Comparison of ENCODE assay signal across 22 mouse cellular contexts in the genomic region with DNA sequence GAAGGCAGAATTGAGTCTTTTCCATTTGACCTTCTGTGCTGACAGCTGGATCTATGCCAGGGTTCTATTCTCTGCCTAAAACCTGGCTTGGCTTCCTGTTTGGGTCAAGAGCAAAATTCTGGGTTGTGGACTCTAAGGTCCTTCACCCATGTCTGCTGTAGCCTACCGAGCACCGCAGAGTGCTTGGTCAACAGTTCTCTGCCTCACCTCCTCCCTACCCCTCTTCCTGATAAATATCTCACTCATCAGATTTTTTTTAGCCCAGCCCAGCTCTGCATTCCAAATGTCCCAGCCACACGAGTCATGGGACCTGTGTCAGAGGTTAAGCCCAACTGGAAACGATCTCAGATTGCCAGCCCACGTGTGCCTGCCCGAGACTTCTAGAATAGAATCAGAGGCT. TPM values are rescaled to one million over a fixed set of nuclear protein-coding genes. Genes with fewer than 3 reads are reported as not detected.
DNase-seq lines count a peak whose midpoint lies in the region; ATAC-seq and TF ChIP-seq lines count a peak whose summit lies in the region.
"Had no signal": no experiment of that assay in that cellular context is flagged by ENCODE, and none has a peak within 500 bp of the region (broad histone marks: within the 10 kb centered on the region; RNA-seq: fewer than 3 reads in every experiment).

No protein-coding gene starts in this region.

- intact Hi-C loops in gastrocnemius, adult 2 months (cut with DNase I) = no loop called here
- intact Hi-C loops in gastrocnemius, postnatal 36 days (cut with DNase I) = no loop called here

- H3K4me3 ChIP-seq in gastrocnemius, adult 2 months = no peak overlapping the region
- no peak overlapping the region for H3K4me3 ChIP-seq in kidney, embryonic 16.5 days (ENCODE audit: low read length)
- H3K4me3 ChIP-seq in brown adipose tissue, adult 24 weeks (ENCODE audit: insufficient read depth, low read depth, low read length) = no peak overlapping the region
- no peak overlapping the region for H3K4me3 ChIP-seq in myocyte
- no peak overlapping the region for H3K4me3 ChIP-seq in midbrain, embryonic 16.5 days (ENCODE audit: low read depth, low read length)
- H3K4me3 ChIP-seq: forebrain, embryonic 12.5 days; hindbrain, embryonic 12.5 days; left cerebral cortex, adult 2 months; limb, embryonic 12.5 days; liver, embryonic 15.5 days had no signal

- H3ac ChIP-seq in myocyte (ENCODE audit: control insufficient read depth, insufficient read length) = no peak overlapping the region

- 37% methylated on average over 6 of the region's 6 CpGs for WGBS in kidney, embryonic 16.5 days
- 83% methylated on average over 6 of the region's 6 CpGs for WGBS in midbrain, embryonic 16.5 days

- no peaks in the 10 kb centered on the region for H3K27me3 ChIP-seq in kidney, embryonic 16.5 days (ENCODE audit: insufficient read depth, low read length)
- no peaks in the 10 kb centered on the region for H3K27me3 ChIP-seq in myocyte (ENCODE audit: control insufficient read depth, insufficient read depth, insufficient read length)
- no peaks in the 10 kb centered on the region for H3K27me3 ChIP-seq in midbrain, embryonic 16.5 days (ENCODE audit: control insufficient read depth, insufficient read depth, low read depth, low read length)
- H3K27me3 ChIP-seq: forebrain, embryonic 12.5 days; limb, embryonic 12.5 days; liver, embryonic 15.5 days had no signal

- H3K4me2 ChIP-seq in kidney, embryonic 16.5 days (replicated peaks; ENCODE audit: low read depth, low read length) = no peak overlapping the region
- peak overlapping the region; percentile 5 for H3K4me2 ChIP-seq in myocyte (ENCODE audit: low read depth)
- no peak overlapping the region for H3K4me2 ChIP-seq in midbrain, embryonic 16.5 days (ENCODE audit: low read length)
- H3K4me2 ChIP-seq: forebrain, embryonic 12.5 days; hindbrain, embryonic 12.5 days; limb, embryonic 12.5 days; liver, embryonic 15.5 days had no signal

- no peaks in the 10 kb centered on the region for H3K9me3 ChIP-seq in kidney, embryonic 16.5 days (ENCODE audit: low read length)
- no peaks in the 10 kb centered on the region for H3K9me3 ChIP-seq in midbrain, embryonic 16.5 days (replicated peaks; ENCODE audit: control insufficient read depth, low read length, poor library complexity, severe bottlenecking)
- H3K9me3 ChIP-seq: forebrain, embryonic 12.5 days; hindbrain, embryonic 12.5 days; limb, embryonic 12.5 days; liver, embryonic 15.5 days had no signal

- peak overlapping the region; percentile 97 for H3K27ac ChIP-seq in gastrocnemius, adult 2 months
- H3K27ac ChIP-seq in kidney, embryonic 16.5 days (ENCODE audit: low read length) = no peak overlapping the region; the same call in 1 of the 2 replicates
- peak overlapping the region; percentile 81 for H3K27ac ChIP-seq in brown adipose tissue, adult 24 weeks (replicated peaks; ENCODE audit: low read depth, low read length)
- no peak overlapping the region for H3K27ac ChIP-seq in midbrain, embryonic 16.5 days (ENCODE audit: low read length)
- H3K27ac ChIP-seq: forebrain, embryonic 12.5 days; hindbrain, embryonic 12.5 days; left cerebral cortex, adult 2 months; limb, embryonic 12.5 days; liver, embryonic 15.5 days had no signal

- no peak for TF ChIP-seq POLR2A in myocyte (IDR thresholded peaks at IDR 0.05; ENCODE audit: insufficient read length, low read depth)

- no peaks in the 10 kb centered on the region for H3K79me2 ChIP-seq in myocyte (ENCODE audit: control insufficient read depth, insufficient read depth)

- TF ChIP-seq CTCF in gastrocnemius, adult 2 months (IDR thresholded peaks at IDR 0.05) = no peak

- peaks cover 15% of the 10 kb centered on the region for H3K4me1 ChIP-seq in kidney, embryonic 16.5 days (ENCODE audit: insufficient read depth, low read length)
- peaks cover 15% of the 10 kb centered on the region for H3K4me1 ChIP-seq in brown adipose tissue, adult 24 weeks (ENCODE audit: control insufficient read depth, insufficient read depth, insufficient read length, low read length)
- H3K4me1 ChIP-seq in midbrain, embryonic 16.5 days (ENCODE audit: control insufficient read depth, insufficient read depth, low read length) = peaks cover 6% of the 10 kb centered on the region; the same call in 1 of the 2 replicates

- no peaks in the 10 kb centered on the region for H3K36me3 ChIP-seq in kidney, embryonic 16.5 days (ENCODE audit: insufficient read depth, low read length)
- H3K36me3 ChIP-seq in myocyte (ENCODE audit: control insufficient read depth, insufficient read depth) = no peaks in the 10 kb centered on the region
- no peaks in the 10 kb centered on the region for H3K36me3 ChIP-seq in midbrain, embryonic 16.5 days (ENCODE audit: control insufficient read depth, insufficient read depth, low read length)
- H3K36me3 ChIP-seq: forebrain, embryonic 12.5 days; hindbrain, embryonic 12.5 days; limb, embryonic 12.5 days; liver, embryonic 15.5 days had no signal

- peak; percentile 68 for DNase-seq in gastrocnemius, adult 2 months
- DNase-seq in gastrocnemius, postnatal 36 days = no peak
- DNase-seq in kidney, adult 8-10 months = peak; percentile 88 to 92
- DNase-seq: cerebellum, adult 11 months; cerebellum, postnatal 25 days; heart, postnatal 10 days; midbrain, embryonic 14.5 days; right cerebral cortex, adult 18-20 months; thymus, postnatal 4 days had no signal

- ATAC-seq in kidney, embryonic 16.5 days (ENCODE audit: low FRiP score, low TSS enrichment) = no peak
- no peak for ATAC-seq in midbrain, embryonic 16.5 days
- ATAC-seq: inflammation-experienced regulatory T-cells, adult 6 months had no signal

- H3K9ac ChIP-seq in kidney, embryonic 16.5 days (replicated peaks; ENCODE audit: low read length) = no peak overlapping the region
- no peak overlapping the region for H3K9ac ChIP-seq in midbrain, embryonic 16.5 days (ENCODE audit: low read depth, low read length)
- H3K9ac ChIP-seq: forebrain, embryonic 12.5 days; hindbrain, embryonic 12.5 days; limb, embryonic 12.5 days; liver, embryonic 15.5 days had no signal

TF ChIP-seq in myocyte, 11 proteins besides CTCF, POLR2A, EP300 and RAD21:
- TF ChIP-seq REST (IDR thresholded peaks at IDR 0.05; ENCODE audit: insufficient read depth, insufficient read length) = no peak
- no peak for TF ChIP-seq POLR2AphosphoS2 (IDR thresholded peaks at IDR 0.05; ENCODE audit: insufficient read length, low read depth)
- TF ChIP-seq CEBPB (IDR thresholded peaks at IDR 0.05; ENCODE audit: insufficient read depth, poor library complexity, severe bottlenecking) = no peak
- TF ChIP-seq TCF3 (IDR thresholded peaks at IDR 0.05; ENCODE audit: insufficient read length, low read depth) = no peak
- no peak for TF ChIP-seq TCF12 (IDR thresholded peaks at IDR 0.05; ENCODE audit: insufficient read depth, poor library complexity, severe bottlenecking)
- TF ChIP-seq E2F4 (IDR thresholded peaks at IDR 0.05; ENCODE audit: insufficient read depth) = no peak
- TF ChIP-seq MYOG (IDR thresholded peaks at IDR 0.05; ENCODE audit: control insufficient read depth in 1 of 3, insufficient read depth in 1 of 3, insufficient read length in 2 of 3, low read depth in 2 of 3) = no peak
- TF ChIP-seq SRF (IDR thresholded peaks at IDR 0.05; ENCODE audit: control insufficient read depth, insufficient read length, low read depth) = no peak
- TF ChIP-seq USF1 (IDR thresholded peaks at IDR 0.05; ENCODE audit: low read depth) = no peak
- no peak for TF ChIP-seq MYOD1 (IDR thresholded peaks at IDR 0.05; ENCODE audit: control insufficient read depth in 1 of 3, insufficient read length in 2 of 3, low read depth in 2 of 3)
- no peak for TF ChIP-seq MAX (IDR thresholded peaks at IDR 0.05; ENCODE audit: low read depth)
TF ChIP-seq in myocyte: peak in this region for 0.

RNA-seq across cellular contexts. Expression of a gene that starts 3.4 kb away (rescaled TPM):
- total RNA-seq in gastrocnemius, adult 2 months (2021) = 1 to 10 TPM; 7.5 to 7.6 TPM
- 1 to 10 TPM; 4.0 to 6.1 TPM for total RNA-seq in gastrocnemius, postnatal 36 days (2021)
- 8.8 and 8.9 TPM in 2 replicates for polyA plus RNA-seq in kidney, embryonic 16.5 days (2015; fragmentation: Nextera tagmentation; extraction: Ambion mirVana)
- 10.3 and 12.2 TPM in 2 replicates for polyA plus RNA-seq in brown adipose tissue, adult 24 weeks (2012; ENCODE audit: insufficient read depth, insufficient read length, missing spikeins)
- 3.8 TPM for polyA plus RNA-seq in myocyte (2012; fragmentation: generic; extraction: Trizol)
- 0.62 and 0.84 TPM in 2 replicates for polyA plus RNA-seq in midbrain, embryonic 16.5 days (2015; fragmentation: Nextera tagmentation; extraction: Ambion mirVana)

RNA-seq across cellular contexts. Expression of a gene that starts 9.1 kb away (rescaled TPM):
- not detected for total RNA-seq in gastrocnemius, adult 2 months (2021)
- total RNA-seq in gastrocnemius, postnatal 36 days (2021) = not detected
- 9.8 and 11.0 TPM in 2 replicates for polyA plus RNA-seq in kidney, embryonic 16.5 days (2015; fragmentation: Nextera tagmentation; extraction: Ambion mirVana)
- not detected in 2 replicates for polyA plus RNA-seq in brown adipose tissue, adult 24 weeks (2012; ENCODE audit: insufficient read depth, insufficient read length, missing spikeins)
- polyA plus RNA-seq in myocyte (2012; fragmentation: generic; extraction: Trizol) = not detected
- not detected in 2 replicates for polyA plus RNA-seq in midbrain, embryonic 16.5 days (2015; fragmentation: Nextera tagmentation; extraction: Ambion mirVana)
- total RNA-seq: heart, postnatal 10 days; left cerebral cortex, adult 2 months; megakaryocyte, adult 5-6 weeks had no signal
- polyA plus RNA-seq: C2C12; forebrain, embryonic 12.5 days; hindbrain, embryonic 12.5 days; inflammation-experienced regulatory T-cells, adult 6 months; limb, embryonic 12.5 days; midbrain, embryonic 14.5 days; neural tube, embryonic 11.5 days had no signal

Comparison
In these comparisons a context has a peak if more than half of its experiments do, and no peak if none do; other contexts are left out.
1. DNase-seq: peak in gastrocnemius, adult 2 months (single experiment) and kidney, adult 8-10 months (2 of 2); none in gastrocnemius, postnatal 36 days (0 of 2).
2. H3K27ac ChIP-seq: peak in gastrocnemius, adult 2 months (single experiment) and brown adipose tissue, adult 24 weeks (single experiment); none in kidney, embryonic 16.5 days (single experiment) and midbrain, embryonic 16.5 days (single experiment).
3. RNA of a gene that starts 9.1 kb away (polyA plus RNA-seq): 9.8 to 11.0 TPM in kidney, embryonic 16.5 days; not detected in brown adipose tissue, adult 24 weeks, not detected in myocyte (single experiment) and not detected in midbrain, embryonic 16.5 days; every median in the first group is over 10 times any median in the second.